Mouse (Mus musculus): ENCODE data around the gene Stk39. TPM values are rescaled to one million over a fixed set of nuclear protein-coding genes. Genes with fewer than 3 reads are reported as not detected.

The Stk39 gene
- polyA plus RNA-seq, 1 experiment, result 3.6 TPM

DNA sequence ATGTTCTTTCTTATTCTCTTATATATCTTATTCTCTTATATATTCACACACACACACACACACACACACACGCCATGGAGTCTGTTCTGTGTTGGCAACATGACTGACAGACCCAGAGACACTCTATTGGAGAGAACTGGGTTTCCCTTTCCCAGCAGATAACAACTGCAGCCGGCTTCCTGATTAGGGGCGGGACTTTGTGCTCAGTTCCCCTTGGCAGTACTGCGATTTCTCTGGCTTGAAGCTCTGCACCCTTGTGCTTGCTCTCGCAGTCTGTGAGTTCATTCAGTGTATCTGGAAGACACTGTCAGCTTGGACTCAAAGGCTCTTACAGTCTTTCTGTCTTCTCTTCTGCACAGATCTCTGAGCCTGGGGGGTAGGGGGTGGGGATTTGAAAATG is 34.1 kb downstream of the Stk39 start:
- Histone ChIP-seq H3K4me1 (ENCODE audit: control insufficient read depth, insufficient read depth, low read length) (peaks cover 4% of the 10 kb centered on the region), H3K4me3 (replicated peaks; ENCODE audit: extremely low read depth, low read depth, low read length) (no peak overlapping the region)
- DNase-seq, result no peak
- WGBS, result 47% methylated on average over 5 of the region's 5 CpGs
- TF ChIP-seq CTCF (IDR thresholded peaks at IDR 0.05; ENCODE audit: insufficient read depth, low read length) (no peak), POLR2A (IDR thresholded peaks at IDR 0.05; ENCODE audit: borderline replicate concordance, extremely low read depth, low read depth, low read length) (no peak)

DNA sequence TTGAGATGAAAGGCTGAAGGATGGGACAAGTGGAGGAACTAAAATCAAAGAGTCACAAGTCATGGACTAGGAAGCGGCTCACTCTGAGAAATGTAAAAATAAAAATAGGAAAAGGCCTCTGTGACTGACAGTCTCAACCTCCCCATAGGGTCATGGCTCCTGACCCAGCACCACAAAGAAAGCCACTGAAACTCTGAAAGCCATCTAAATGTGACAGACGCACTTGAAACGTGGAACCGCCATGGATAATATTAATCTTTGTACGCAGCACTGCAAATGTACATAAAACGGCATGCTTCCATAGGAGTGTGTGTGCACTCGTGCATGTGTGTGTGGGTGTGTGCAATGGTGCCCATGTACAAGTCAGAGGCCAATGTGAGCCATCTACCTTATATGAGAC is 34.9 kb downstream of the Stk39 start:
- TF ChIP-seq POLR2A (IDR thresholded peaks at IDR 0.05; ENCODE audit: borderline replicate concordance, extremely low read depth, low read depth, low read length), result no peak
- no peak for DNase-seq
- Histone ChIP-seq H3K4me3 (replicated peaks; ENCODE audit: extremely low read depth, low read depth, low read length) (no peak overlapping the region), H3K4me1 (ENCODE audit: control insufficient read depth, insufficient read depth, low read length) (peaks cover 4% of the 10 kb centered on the region)
- 97% methylated on average over 7 of the region's 7 CpGs for WGBS

DNA sequence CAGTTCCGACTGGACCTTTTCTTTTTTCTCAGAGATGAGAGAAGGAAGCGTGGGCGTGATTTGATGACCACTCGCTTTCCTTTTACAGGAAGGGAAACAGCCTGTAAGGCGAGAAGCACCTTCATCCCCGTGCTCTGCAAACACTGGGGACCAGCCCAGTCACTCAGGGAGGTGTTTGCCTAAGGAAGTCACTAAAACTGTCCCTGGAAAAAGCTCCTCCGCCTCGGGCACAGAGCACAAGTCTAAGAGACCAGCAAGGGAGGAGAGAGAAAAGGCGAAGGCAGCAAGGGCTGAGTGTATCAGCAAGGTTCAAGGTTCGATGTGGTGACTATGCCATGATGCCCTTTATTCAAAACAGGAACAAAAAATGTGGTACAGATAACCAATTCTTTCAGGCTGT is 35.8 kb downstream of the Stk39 start:
- TF ChIP-seq CTCF (IDR thresholded peaks at IDR 0.05; ENCODE audit: insufficient read depth, low read length) (no peak), POLR2A (IDR thresholded peaks at IDR 0.05; ENCODE audit: borderline replicate concordance, extremely low read depth, low read depth, low read length) (no peak)
- Histone ChIP-seq H3K4me1 (ENCODE audit: control insufficient read depth, insufficient read depth, low read length) (peaks cover 4% of the 10 kb centered on the region), H3K4me3 (replicated peaks; ENCODE audit: extremely low read depth, low read depth, low read length) (no peak overlapping the region)
- DNase-seq, result no peak
- 22% methylated on average over 10 of the region's 10 CpGs for WGBS

DNA sequence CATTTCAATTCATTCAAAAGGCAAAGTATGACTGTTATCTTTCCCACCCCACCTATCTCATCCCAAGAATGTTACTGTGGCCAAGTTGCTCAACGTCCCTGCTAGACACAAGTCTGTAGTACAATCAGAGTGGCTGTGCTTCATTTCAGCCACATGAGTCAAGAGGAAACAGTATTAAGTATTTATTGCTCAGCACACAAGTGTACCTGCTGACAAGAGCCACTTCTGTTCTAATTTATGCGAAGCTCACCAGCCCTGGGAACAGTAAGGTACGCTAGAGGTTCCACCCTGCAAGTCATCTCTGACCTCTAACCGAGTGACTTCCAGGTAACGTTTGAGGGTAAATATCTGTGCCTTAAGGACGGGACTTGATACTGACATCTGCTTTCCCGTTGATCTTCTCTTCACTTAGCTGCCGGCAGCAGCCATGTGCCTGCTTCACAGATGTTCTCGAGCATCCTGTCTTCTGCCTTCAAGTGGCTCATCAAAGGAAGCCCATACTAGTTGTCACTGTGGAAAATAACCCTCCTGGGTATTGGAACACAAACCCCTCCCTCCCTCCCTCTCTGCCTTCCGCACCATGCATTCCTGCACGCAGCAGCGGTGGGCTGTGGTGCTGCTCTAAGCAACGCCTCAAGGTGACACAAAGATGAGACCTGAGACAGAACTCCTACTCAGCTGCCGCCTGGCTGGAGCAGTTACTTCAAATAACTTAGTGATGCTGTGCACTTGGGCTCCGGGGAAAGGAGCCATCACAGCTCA is 36.4 kb downstream of the Stk39 start:
- H3K4me3 ChIP-seq (replicated peaks; ENCODE audit: extremely low read depth, low read depth, low read length), result no peak overlapping the region
- TF ChIP-seq POLR2A (IDR thresholded peaks at IDR 0.05; ENCODE audit: borderline replicate concordance, extremely low read depth, low read depth, low read length) (no peak), CTCF (IDR thresholded peaks at IDR 0.05; ENCODE audit: insufficient read depth, low read length) (no peak)
- 22% methylated on average over 15 of the region's 15 CpGs for WGBS
- H3K4me1 ChIP-seq (ENCODE audit: control insufficient read depth, insufficient read depth, low read length), result peaks cover 4% of the 10 kb centered on the region
- no peak for DNase-seq

DNA sequence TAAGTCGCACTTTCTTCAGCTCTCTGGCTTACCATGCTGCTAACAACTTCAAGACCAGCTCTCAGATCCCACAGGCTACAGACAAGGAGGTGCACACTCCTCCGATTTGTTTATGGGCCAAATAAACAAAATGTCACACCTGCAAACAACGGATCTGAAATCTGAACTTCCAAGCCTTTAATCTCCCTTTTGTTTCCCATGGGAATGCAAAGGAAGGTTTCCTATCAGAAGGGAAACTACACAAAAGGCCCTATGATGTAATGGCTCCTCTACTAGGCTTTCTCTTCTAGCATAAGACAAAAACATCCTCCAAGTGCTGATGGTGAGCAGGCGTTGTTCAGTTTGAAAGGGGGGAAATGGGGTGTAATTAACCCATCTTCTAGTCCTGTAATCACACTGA is 37.1 kb downstream of the Stk39 start:
- WGBS, result 35% methylated on average over 4 of the region's 4 CpGs
- peaks cover 7% of the 10 kb centered on the region for H3K4me1 ChIP-seq (ENCODE audit: control insufficient read depth, insufficient read depth, low read length)

DNA sequence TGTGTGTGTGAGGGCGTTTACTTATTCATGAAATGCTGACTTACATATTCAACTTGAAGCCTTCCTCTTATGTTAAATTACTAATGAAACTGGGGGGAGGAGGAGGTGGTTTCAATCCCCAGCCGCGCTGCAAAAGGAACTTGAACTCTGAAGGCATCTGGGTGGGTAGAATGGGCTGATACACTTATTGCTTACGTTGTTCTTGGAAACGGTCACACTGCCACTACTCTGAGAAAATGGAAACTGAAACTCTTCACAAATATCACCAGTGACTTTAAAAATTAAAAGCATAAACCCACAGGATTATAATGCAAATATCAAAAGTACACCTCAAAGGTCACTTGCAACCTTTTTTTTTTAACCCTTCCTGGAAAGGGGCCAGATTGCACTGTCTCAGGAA is 37.5 kb downstream of the Stk39 start:
- H3K4me1 ChIP-seq (ENCODE audit: control insufficient read depth, insufficient read depth, low read length), result peaks cover 7% of the 10 kb centered on the region
- TF ChIP-seq CTCF (IDR thresholded peaks at IDR 0.05; ENCODE audit: insufficient read depth, low read length) (no peak), POLR2A (IDR thresholded peaks at IDR 0.05; ENCODE audit: borderline replicate concordance, extremely low read depth, low read depth, low read length) (no peak)
- DNase-seq, result no peak
- 42% methylated on average over 5 of the region's 5 CpGs for WGBS
- H3K4me3 ChIP-seq (replicated peaks; ENCODE audit: extremely low read depth, low read depth, low read length), result no peak overlapping the region

More for the DNA sequence above, 37.1 kb downstream of the Stk39 start:
- no peak overlapping the region for H3K4me3 ChIP-seq (replicated peaks; ENCODE audit: extremely low read depth, low read depth, low read length)
- no peak for DNase-seq
- no peak for TF ChIP-seq CTCF (IDR thresholded peaks at IDR 0.05; ENCODE audit: insufficient read depth, low read length)
- TF ChIP-seq POLR2A (IDR thresholded peaks at IDR 0.05; ENCODE audit: borderline replicate concordance, extremely low read depth, low read depth, low read length), result no peak

DNA sequence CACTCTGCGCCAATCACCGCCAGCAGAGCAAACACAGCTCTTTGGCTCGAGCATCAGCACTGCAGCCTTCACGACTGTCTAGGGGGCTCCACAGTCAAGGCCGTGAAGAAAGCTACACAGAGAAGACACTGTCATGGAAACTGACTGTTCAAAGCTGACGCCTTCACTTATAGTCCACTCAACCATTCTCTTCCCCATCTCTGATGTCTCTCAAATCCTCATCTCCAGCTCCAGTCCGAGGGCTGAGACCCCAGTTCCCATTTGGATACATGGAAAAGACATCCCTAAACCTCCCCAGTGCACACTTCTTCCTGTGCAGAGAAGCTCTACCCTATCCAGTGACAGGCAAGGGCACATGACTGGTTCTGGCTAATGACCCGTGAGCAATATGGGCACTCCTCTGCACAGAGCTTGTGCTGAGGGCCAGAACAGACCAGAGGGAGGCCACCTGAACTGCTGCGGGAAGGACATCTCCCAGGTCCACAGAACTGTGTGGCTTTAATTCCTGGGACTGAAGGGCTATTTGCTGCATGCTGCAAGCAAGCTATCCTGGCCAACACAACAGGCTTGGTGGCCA is 38.2 kb downstream of the Stk39 start:
- no peak for TF ChIP-seq POLR2A (IDR thresholded peaks at IDR 0.05; ENCODE audit: borderline replicate concordance, extremely low read depth, low read depth, low read length)
- no peak for TF ChIP-seq CTCF (IDR thresholded peaks at IDR 0.05; ENCODE audit: insufficient read depth, low read length)
- no peak for DNase-seq
- 87% methylated on average over 9 of the region's 9 CpGs for WGBS
- Histone ChIP-seq H3K4me1 (ENCODE audit: control insufficient read depth, insufficient read depth, low read length) (peaks cover 7% of the 10 kb centered on the region), H3K4me3 (replicated peaks; ENCODE audit: extremely low read depth, low read depth, low read length) (no peak overlapping the region)

DNA sequence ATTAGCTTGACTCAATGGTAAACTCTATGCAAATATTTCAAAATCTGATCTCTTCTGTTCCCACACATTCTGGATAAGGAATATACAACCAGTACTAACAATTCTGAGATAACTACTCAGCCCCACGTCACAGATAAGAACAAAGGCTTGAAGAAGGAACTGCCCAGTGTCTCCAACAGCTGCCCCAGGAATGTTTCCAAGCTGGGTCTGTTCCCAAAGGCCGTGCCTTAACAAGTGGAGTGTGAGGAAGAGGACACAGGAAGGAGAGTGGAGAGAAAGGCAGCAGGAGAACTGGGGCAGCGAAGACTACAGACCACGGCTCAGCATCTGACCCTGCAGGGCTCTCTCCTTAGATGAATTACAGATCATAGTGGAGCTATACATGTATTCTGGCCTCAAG is 39.2 kb downstream of the Stk39 start:
- Histone ChIP-seq H3K4me1 (ENCODE audit: control insufficient read depth, insufficient read depth, low read length) (peaks cover 7% of the 10 kb centered on the region), H3K4me3 (replicated peaks; ENCODE audit: extremely low read depth, low read depth, low read length) (no peak overlapping the region)
- TF ChIP-seq POLR2A (IDR thresholded peaks at IDR 0.05; ENCODE audit: borderline replicate concordance, extremely low read depth, low read depth, low read length), result no peak
- WGBS, result 49% methylated on average over 4 of the region's 4 CpGs
- DNase-seq, result no peak

DNA sequence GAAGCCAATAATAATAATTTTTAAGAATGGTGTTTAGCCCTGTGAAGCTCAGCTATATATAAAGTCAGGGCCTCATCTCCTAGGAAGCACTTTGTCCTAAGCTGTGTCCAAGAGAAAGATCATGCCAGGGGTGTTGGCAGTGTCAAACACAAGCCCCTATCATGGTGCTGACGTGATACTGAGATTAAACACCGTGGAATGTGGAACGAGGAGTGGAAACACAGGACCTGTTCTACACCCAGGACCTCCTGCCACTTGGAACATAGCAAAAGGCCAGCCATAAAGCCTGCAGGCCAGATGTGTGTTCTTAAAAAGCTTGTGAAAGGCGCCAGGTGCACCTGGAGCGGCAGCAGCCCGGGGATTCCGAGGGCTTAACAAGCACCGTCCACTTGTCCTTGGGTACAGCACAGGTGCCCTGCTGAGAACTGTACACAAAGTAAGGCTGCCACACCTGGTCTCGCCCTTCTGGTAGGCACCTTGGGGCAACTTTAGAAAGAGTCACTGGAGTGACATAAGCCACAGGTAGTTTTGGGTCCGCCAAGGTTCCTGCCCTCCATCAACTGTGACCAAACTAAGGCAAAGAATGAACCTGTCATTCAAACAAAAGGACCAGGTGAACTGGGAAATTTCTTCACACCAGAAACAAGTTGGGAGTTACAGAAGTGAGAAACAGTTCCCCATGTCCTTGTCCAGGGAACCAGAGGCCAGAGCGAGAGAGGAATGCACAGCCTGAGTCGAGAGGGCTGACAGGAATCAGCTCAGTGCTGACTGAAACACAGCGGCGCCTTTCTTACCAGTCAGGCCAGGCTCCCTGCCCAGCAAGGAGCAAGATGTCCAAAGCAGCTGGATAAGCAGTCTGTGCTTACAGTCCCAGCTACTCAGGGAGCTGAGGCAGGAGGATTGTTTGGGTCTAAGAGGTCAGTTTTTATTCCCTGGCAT is 40.8 kb downstream of the Stk39 start:
- TF ChIP-seq POLR2A (IDR thresholded peaks at IDR 0.05; ENCODE audit: borderline replicate concordance, extremely low read depth, low read depth, low read length), result no peak
- TF ChIP-seq CTCF (IDR thresholded peaks at IDR 0.05; ENCODE audit: insufficient read depth, low read length), result no peak
- WGBS, result 69% methylated on average over 14 of the region's 14 CpGs
- Histone ChIP-seq H3K4me3 (replicated peaks; ENCODE audit: extremely low read depth, low read depth, low read length) (no peak overlapping the region), H3K4me1 (ENCODE audit: control insufficient read depth, insufficient read depth, low read length) (peaks cover 7% of the 10 kb centered on the region)
- DNase-seq, result no peak

Measured in lung, adult 2 months (tissue).